Mouse (Mus musculus) ovary, postnatal 14 days (tissue): ENCODE measurements around the gene Pp2d1.
"Not testable (repeated sequence)": the region's sequence is repeated elsewhere in the genome, so short reads cannot be mapped to it uniquely, and the experiment has no call there.

Experiments used
- DNase-seq: peaks from one replicate; pipeline ENCODE4 v3.0.0; 2022; ENCODE audit warnings: low spot score

Pp2d1 gene

GRCm38 (mm10) chr17:53539351-53539750, at the start of gene Pp2d1:
Pp2d1 (minus strand) TSS chr17:53539451.
- DNase-seq: not testable (repeated sequence)

GRCm38 (mm10) chr17:53588097-53588855, 49.0 kb upstream of the Pp2d1 start:
- DNase-seq: no peak

DNA sequence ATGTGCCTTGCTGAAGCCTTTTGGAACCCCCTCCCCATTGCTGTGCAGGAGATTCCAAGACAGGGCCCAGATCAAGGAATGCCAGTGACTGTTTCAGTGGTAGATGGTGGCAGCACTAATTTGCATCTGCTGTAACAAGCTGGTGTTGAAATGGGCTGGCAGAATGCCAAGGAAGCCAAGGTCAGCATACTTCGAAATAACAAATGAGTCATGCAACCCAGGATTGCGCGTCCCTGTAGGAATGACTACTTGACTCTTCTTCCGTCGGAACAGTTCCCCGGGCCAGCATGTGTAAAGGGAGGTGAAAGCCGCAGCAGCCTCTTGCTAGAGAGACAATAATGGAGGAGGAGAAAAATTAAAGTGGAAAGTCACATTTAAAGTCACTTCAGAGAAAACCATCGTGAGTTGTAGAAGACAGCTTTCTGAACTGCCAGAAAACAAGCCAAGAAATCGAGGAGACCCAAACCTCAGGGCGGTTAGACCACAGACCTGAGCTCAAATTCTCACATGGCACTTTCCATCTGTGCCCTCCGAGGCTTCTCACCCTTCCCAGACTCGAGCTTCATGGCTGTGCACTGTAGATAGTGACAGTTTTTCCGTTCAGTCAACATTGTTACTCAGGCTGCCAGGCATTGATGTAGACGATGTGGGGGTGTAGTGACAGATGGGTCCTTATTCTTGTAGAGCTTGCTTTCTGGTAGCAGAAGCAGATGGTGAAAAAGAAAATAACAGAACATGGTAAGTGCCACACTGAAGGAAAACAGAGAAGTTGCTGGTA, 48.0 kb upstream of the Pp2d1 start:
- peak; percentile 75 for DNase-seq

DNA sequence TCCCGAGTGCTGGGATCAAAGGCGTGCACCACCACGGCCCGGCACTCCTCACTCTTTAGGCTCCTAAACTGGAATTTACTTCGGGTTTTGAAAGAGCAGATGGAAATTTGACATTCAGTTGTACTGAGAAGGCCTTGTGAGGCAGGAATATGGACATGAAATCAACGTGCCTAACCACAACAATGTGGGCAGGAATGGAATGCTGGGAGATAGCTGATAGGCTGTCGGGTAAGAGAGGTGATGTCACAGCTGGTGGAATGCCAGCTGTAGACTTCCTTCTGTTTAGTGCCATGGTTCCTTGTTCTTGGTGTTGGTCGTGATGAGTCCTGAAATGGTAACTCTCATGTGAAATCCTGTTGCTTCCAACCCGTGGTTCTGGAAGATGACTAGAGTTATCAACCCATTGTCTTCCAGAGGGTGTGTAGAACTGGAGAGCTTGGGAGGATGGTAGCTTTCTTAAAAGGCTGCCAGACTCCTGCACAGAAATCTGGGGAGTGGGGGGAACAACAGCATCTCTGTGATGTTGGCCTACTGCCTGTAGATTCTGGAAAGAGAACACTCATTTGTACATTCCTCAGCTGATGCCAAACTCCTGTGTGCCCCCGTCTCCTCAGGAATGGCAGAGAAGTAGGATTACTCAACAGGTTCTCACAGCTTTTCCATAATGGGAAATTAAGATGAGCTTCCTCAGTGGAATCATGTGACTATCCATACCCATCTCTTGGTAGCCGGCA, 44.8 kb upstream of the Pp2d1 start:
- DNase-seq: no peak

DNA sequence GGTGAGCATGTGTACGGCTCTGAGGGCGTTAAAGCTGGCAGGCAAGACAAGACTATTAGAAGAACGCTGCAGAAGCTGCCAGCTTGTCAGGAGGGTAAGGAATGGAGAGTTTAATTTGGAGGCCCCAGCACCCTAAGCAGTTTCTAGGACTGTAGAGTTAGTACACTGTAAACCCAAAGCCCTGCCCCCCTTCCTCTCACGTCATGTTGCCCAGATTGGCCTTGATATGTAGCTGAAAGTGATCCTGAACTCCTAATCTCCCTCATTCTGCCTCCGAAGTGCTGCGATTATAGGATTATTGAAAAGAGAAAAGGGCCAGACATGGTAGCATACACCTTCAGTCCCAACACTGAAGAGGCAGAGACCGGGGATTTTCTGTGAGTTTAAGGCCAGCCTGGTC, 43.6 kb upstream of the Pp2d1 start:
- DNase-seq: no peak

GRCm38 (mm10) chr17:53582026-53582585, 42.9 kb upstream of the Pp2d1 start:
- DNase-seq: no peak

DNA sequence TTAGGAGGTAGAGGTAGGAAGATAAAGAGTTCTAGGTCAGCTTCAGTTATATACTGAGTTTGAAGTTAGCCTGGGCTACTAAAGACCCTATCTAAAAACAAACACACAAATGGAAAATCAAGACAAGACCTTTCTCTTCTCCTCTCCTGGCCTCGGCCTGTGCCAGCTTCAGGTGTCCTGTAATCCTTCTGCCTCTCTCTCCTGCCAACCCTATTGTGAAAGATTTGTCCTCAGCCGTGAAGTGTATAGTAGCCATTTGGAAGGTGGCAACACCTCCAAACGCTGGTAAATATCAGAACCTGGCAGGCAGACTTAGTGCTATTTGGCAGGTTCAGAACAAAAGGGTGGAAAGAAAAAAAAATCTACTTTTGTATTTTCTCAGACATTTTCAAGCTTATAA, 41.0 kb upstream of the Pp2d1 start:
- no peak for DNase-seq

DNA sequence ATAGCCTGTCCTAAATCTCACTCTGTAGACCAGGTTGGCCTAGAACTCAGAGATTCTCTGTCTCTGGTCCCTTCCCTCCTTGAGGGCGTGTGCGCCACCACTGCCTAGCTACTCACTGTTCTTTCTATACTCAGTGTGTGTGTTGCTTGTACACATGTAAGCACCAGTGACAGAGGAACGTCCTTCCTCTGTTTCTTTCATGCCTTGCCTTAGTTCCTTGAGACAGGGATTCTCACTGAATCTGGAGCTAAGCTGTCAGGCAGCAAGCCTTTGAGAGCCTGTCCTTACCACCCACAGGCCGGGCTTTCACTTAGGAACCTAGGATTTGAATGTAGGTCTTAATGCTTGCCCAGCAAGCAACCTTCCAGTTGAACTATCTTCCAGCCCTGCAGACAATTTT, 40.4 kb upstream of the Pp2d1 start:
- DNase-seq: no peak

GRCm38 (mm10) chr17:53578776-53579175, 39.5 kb upstream of the Pp2d1 start:
- DNase-seq: no peak

- no peak for DNase-seq
Observed at GRCm38 (mm10) chr17:53578249-53578648, 39.0 kb upstream of the Pp2d1 start.

DNA sequence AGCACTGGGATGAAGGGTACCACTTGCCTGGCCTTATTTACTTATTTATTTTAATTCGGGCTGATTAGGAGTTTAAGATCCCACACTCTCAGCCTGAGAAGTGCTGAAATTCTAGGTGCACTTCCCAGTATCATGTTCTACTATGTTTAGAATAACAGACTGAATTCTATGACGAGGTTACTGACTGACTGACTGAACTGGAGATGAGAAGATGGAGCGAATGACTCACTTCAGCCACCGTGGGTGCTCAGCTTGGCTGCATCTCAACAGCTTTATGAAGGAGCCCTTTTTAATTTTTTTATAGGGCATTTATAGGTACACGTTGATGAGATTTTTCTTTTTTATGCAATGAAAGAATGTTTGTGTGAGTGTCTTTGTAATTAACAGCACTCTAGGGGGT, 38.5 kb upstream of the Pp2d1 start:
- no peak for DNase-seq

DNA sequence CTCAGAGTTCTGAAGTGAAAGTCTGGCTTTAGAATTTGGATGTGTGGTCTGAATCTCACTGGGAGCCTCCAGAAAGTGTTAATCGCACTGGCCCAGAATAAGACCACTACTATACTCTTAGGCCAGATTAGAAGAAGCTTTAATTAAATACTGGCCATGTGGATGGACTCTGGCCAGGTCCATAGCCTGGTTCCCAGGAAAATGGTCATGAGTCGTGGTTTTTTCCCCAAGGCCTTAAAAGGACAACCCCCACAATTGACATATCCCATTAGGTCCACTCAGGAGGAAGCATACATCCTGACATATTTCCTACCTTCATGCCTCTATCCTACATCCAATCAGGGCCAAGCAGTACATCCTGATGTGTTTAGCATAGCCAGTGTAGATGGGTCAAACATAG, 37.9 kb upstream of the Pp2d1 start:
- no peak for DNase-seq

DNA sequence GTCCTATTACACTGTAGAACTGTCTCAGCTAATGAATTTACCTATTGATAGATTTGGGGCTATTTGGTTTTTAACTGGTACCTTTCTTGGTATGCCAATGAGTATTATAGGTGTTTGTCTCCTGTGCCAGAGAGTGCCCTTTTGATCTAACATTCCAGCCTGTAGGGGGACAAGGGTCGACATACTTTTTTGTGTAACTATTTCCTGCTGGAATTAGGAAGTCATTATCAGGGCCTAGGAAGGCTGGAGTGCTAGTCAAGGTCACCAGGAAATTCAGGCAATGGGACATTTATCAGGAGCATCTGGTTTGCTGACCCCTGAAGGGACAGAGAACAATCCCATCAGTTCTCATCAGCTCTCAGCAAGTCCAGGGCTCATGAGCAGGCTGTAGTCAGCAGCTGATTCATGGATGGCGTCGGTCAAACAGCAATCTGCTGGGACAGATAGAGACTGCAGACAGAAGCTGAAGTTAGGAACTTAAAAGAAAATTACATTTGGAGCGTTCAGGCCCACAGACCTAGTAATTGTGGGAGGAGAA, 33.8 kb upstream of the Pp2d1 start:
- no peak for DNase-seq

- DNase-seq: not testable (repeated sequence)
Observed at GRCm38 (mm10) chr17:53570932-53571331, 31.7 kb upstream of the Pp2d1 start.

DNA sequence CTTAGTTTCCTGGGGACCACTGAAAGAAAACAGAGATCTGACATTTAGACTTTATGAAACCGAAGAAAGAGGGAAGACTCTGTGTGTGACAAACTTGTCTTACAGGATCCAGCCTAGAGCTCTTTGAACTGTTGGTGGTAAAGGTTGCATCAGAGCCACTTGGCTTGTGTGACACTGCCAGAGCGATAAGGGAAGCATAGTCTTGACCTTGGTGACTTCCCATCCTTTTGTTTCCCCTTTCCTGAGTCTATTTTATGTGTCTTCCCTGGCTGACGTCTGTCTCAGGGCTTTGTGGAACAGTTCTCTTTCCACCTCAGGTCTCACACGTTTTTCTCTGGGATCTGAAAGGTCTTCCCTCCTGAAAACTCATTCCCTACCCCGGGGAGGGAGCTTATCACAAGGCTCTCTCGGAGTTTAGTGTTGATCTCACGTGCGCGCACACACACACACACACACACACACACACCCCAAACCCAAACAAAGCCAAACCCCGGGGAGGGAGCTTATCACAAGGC, 31.2 kb upstream of the Pp2d1 start:
- no peak for DNase-seq

DNA sequence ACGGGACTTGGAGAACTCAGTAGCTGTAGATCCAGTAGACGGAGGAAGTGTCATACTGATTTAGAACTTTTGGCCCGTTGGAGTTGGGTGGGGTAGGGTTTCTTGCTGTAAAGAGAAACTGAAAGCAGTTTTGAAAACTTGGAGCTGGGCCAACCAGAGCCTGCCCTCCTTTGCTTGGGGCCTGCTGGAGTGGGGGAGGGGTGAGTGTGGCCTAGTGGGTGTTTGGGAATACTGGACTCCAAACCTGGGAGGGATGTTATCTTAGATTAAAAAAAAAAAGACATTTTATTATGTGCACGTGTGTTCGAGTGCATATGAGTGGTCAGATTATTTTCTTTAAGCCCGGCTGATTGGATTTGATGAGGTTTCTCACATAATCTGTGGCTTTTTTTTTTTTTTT, 30.6 kb upstream of the Pp2d1 start:
- DNase-seq: peak; percentile 73

GRCm38 (mm10) chr17:53568734-53569386, 29.6 kb upstream of the Pp2d1 start:
- no peak for DNase-seq

GRCm38 (mm10) chr17:53568118-53568517, 28.9 kb upstream of the Pp2d1 start:
- DNase-seq: peak; percentile 49

GRCm38 (mm10) chr17:53567346-53568101, 28.3 kb upstream of the Pp2d1 start:
- DNase-seq: peak; percentile 37

GRCm38 (mm10) chr17:53566919-53567345, 27.7 kb upstream of the Pp2d1 start:
- peak; percentile 63 for DNase-seq
